ENCODE assay signal across 8 mouse cellular contexts in the genomic region with DNA sequence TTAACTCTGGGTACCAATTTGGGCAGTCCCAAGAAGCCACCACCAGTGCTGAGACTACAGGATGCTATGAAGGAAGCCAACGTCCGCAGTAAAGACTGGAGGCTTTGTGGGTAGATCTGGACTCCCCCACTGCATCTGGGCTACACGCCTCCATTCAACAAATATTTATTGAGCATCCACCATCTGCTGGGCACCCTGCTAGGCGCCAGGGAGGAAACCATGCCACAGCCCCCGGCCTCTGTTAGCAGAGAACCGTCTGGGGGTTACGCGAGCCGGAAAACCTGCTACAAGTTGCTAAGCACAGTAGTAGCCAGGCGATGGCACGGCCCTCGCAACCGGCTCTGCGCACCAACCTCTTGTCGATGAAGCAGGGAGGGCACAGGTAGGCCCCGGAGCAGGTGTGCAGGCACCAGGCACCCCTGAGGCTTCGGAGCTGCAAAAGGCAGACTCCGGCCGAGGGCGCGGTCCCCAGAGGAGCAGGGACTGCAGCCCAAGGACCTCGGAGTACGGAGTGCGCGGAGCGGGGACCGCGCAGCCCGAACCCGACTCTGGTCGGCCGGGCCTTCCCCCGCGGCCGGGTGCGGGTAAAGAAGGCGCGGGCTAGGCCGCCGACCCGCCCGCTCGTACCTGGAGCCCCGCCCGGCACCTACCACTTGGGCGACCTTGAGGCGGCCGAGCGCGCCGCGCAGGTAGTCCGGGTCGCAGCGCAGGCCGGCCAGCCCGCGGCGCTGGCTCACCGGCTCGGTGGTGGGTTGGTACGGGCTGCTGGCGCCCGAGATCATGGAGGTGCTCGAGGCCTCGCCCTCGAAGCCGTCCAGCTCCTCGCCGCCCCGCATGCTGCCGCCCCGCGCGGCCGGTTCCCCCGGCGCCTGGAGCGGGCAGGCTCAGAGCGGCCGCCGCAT. TPM values are rescaled to one million over a fixed set of nuclear protein-coding genes. Genes with fewer than 3 reads are reported as not detected.
DNase-seq lines count a peak whose midpoint lies in the region; ATAC-seq and TF ChIP-seq lines count a peak whose summit lies in the region.

No protein-coding gene starts in this region.

- no peak for TF ChIP-seq POLR2A in spleen, adult 2 months (IDR thresholded peaks at IDR 0.05; ENCODE audit: low read depth, low read length)

- no peaks in the 10 kb centered on the region for H3K36me3 ChIP-seq in forebrain, embryonic 15.5 days
- H3K36me3 ChIP-seq in limb, embryonic 12.5 days, result no peaks in the 10 kb centered on the region
- H3K36me3 ChIP-seq in midbrain, embryonic 10.5 days, result no peaks in the 10 kb centered on the region
- H3K36me3 ChIP-seq in spleen, adult 2 months (ENCODE audit: control insufficient read depth, insufficient read depth, low read length), result no peaks in the 10 kb centered on the region

- H3K4me3 ChIP-seq in gastrocnemius, adult 2 months, result peak overlapping the region; percentile 89
- peak overlapping the region; percentile 76 for H3K4me3 ChIP-seq in forebrain, embryonic 15.5 days
- peak overlapping the region; percentile 86 for H3K4me3 ChIP-seq in limb, embryonic 12.5 days (replicated peaks)
- peak overlapping the region; percentile 86 for H3K4me3 ChIP-seq in midbrain, embryonic 10.5 days
- H3K4me3 ChIP-seq in spleen, adult 2 months (ENCODE audit: extremely low read depth, insufficient read depth, insufficient read length), result peak overlapping the region; percentile 71

- no peaks in the 10 kb centered on the region for H3K27me3 ChIP-seq in forebrain, embryonic 15.5 days
- H3K27me3 ChIP-seq in limb, embryonic 12.5 days, result no peaks in the 10 kb centered on the region
- no peaks in the 10 kb centered on the region; the same call in 1 of the 2 replicates for H3K27me3 ChIP-seq in midbrain, embryonic 10.5 days (ENCODE audit: low read depth, poor library complexity, severe bottlenecking)
- H3K27me3 ChIP-seq in spleen, adult 2 months (ENCODE audit: control insufficient read depth, insufficient read depth, low read length), result peaks cover 10% of the 10 kb centered on the region; the same call in 1 of the 2 replicates

- H3K4me1 ChIP-seq in forebrain, embryonic 15.5 days, result peaks cover 23% of the 10 kb centered on the region
- H3K4me1 ChIP-seq in limb, embryonic 12.5 days (replicated peaks), result peaks cover 23% of the 10 kb centered on the region
- peaks cover 28% of the 10 kb centered on the region for H3K4me1 ChIP-seq in midbrain, embryonic 10.5 days
- peaks cover 4% of the 10 kb centered on the region; the same call in 1 of the 2 replicates for H3K4me1 ChIP-seq in spleen, adult 2 months (ENCODE audit: control insufficient read depth, insufficient read depth, insufficient read length)

- peak overlapping the region; percentile 85 for H3K27ac ChIP-seq in gastrocnemius, adult 2 months
- H3K27ac ChIP-seq in forebrain, embryonic 15.5 days (replicated peaks), result peak overlapping the region; percentile 79
- H3K27ac ChIP-seq in limb, embryonic 12.5 days, result peak overlapping the region; percentile 84
- peak overlapping the region; percentile 91 for H3K27ac ChIP-seq in midbrain, embryonic 10.5 days (replicated peaks)
- H3K27ac ChIP-seq in spleen, adult 2 months (ENCODE audit: insufficient read depth, low read length), result peak overlapping the region; percentile 30; the same call in 1 of the 2 replicates

- under 1% methylated on average over 79 of the region's 82 CpGs for WGBS in forebrain, embryonic 15.5 days
- WGBS in limb, embryonic 12.5 days, result under 1% methylated on average over 67 of the region's 82 CpGs
- WGBS in midbrain, embryonic 10.5 days, result under 1% methylated on average over 78 of the region's 82 CpGs
- WGBS in spleen, adult 2 months, result 1% methylated on average over 82 of the region's 82 CpGs

- peaks cover 4% of the 10 kb centered on the region; the same call in 1 of the 2 replicates for H3K9me3 ChIP-seq in forebrain, embryonic 15.5 days
- peaks cover 4% of the 10 kb centered on the region; the same call in 1 of the 2 replicates for H3K9me3 ChIP-seq in limb, embryonic 12.5 days
- no peaks in the 10 kb centered on the region; the same call in 1 of the 2 replicates for H3K9me3 ChIP-seq in midbrain, embryonic 10.5 days (replicated peaks)

- peak overlapping the region; percentile 80 for H3K9ac ChIP-seq in forebrain, embryonic 15.5 days (replicated peaks)
- peak overlapping the region; percentile 92 for H3K9ac ChIP-seq in limb, embryonic 12.5 days (replicated peaks)

- intact Hi-C loops in gastrocnemius, adult 2 months (cut with DNase I), result loop anchor here (5.0 kb wide), 1 partner anchor 37 kb away; no protein-coding TSS in a partner anchor

- peak; percentile 11; the same call in 1 of the 2 replicates for TF ChIP-seq CTCF in gastrocnemius, adult 2 months (IDR thresholded peaks at IDR 0.05)
- no peak for TF ChIP-seq CTCF in spleen, adult 2 months (IDR thresholded peaks at IDR 0.05; ENCODE audit: extremely low read depth, insufficient read depth, insufficient read length, insufficient replicate concordance)

- ATAC-seq in forebrain, embryonic 15.5 days (replicated peaks), result peak; percentile 81
- ATAC-seq in limb, embryonic 12.5 days (ENCODE audit: insufficient number of reproducible peaks, insufficient read depth, low FRiP score, low TSS enrichment, low read depth), result peak; percentile 68

- H3K4me2 ChIP-seq in forebrain, embryonic 15.5 days (replicated peaks), result peak overlapping the region; percentile 81
- peak overlapping the region; percentile 91 for H3K4me2 ChIP-seq in limb, embryonic 12.5 days

- peak; percentile 65 for DNase-seq in gastrocnemius, adult 2 months
- DNase-seq in gastrocnemius, adult 18-20 months (ENCODE audit: low spot score), result no peak
- peak; percentile 53 for DNase-seq in cerebellum, adult 11 months
- peak; percentile 62 for DNase-seq in induced T-regulatory cell, adult 2 months (ENCODE audit: low read depth)
- peak; percentile 63 for DNase-seq in midbrain, embryonic 10.5 days (ENCODE audit: low spot score)
- DNase-seq in spleen, adult 2 months (ENCODE audit: low read depth in 1 of 2, low spot score in 2 of 2), result peak in 1 of 2 experiments; percentile 14

RNA-seq across cellular contexts. Expression of gene Cmtm4, which starts 0.6 kb away (rescaled TPM):
- 1 to 10 TPM; 3.9 to 5.7 TPM for total RNA-seq in gastrocnemius, adult 2 months (2021)
- total RNA-seq in gastrocnemius, adult 18-20 months (2021), result 1 to 10 TPM; 4.4 to 5.4 TPM
- 2.6 and 2.9 TPM in 2 replicates for polyA plus RNA-seq in forebrain, embryonic 15.5 days (2015; fragmentation: Nextera tagmentation; extraction: Ambion mirVana)
- 3.2 TPM in 2 replicates for polyA plus RNA-seq in limb, embryonic 12.5 days (2016; fragmentation: Nextera tagmentation; extraction: Ambion mirVana)
- 1.7 and 1.8 TPM in 2 replicates for polyA plus RNA-seq in midbrain, embryonic 10.5 days (2016; fragmentation: Nextera tagmentation; extraction: Ambion mirVana)
- polyA plus RNA-seq in spleen, adult 2 months (2012; rRNA removed), result 4.8 and 5.6 TPM in 2 replicates

RNA-seq across cellular contexts. Expression of gene Dync1li2, which starts 47.8 kb away (rescaled TPM):
- total RNA-seq in gastrocnemius, adult 2 months (2021), result 100 to 1,000 TPM in 1 of 2 experiments, 10 to 100 TPM in 1; 99.8 to 100 TPM
- 100 to 1,000 TPM in 1 of 2 experiments, 10 to 100 TPM in 1; 98.9 to 104 TPM for total RNA-seq in gastrocnemius, adult 18-20 months (2021)
- 124 and 128 TPM in 2 replicates for polyA plus RNA-seq in forebrain, embryonic 15.5 days (2015; fragmentation: Nextera tagmentation; extraction: Ambion mirVana)
- polyA plus RNA-seq in limb, embryonic 12.5 days (2016; fragmentation: Nextera tagmentation; extraction: Ambion mirVana), result 79.0 and 83.5 TPM in 2 replicates
- 80.1 and 96.1 TPM in 2 replicates for polyA plus RNA-seq in midbrain, embryonic 10.5 days (2016; fragmentation: Nextera tagmentation; extraction: Ambion mirVana)
- 8.4 and 8.6 TPM in 2 replicates for polyA plus RNA-seq in spleen, adult 2 months (2012; rRNA removed)

RNA-seq across cellular contexts. Expression of gene Cmtm3, which starts 55.8 kb away (rescaled TPM):
- total RNA-seq in gastrocnemius, adult 2 months (2021), result 1 to 10 TPM; 3.5 to 8.5 TPM
- 1 to 10 TPM; 3.2 to 7.2 TPM for total RNA-seq in gastrocnemius, adult 18-20 months (2021)
- 32.7 and 34.3 TPM in 2 replicates for polyA plus RNA-seq in forebrain, embryonic 15.5 days (2015; fragmentation: Nextera tagmentation; extraction: Ambion mirVana)
- polyA plus RNA-seq in limb, embryonic 12.5 days (2016; fragmentation: Nextera tagmentation; extraction: Ambion mirVana), result 99.8 and 102 TPM in 2 replicates
- 72.8 and 79.1 TPM in 2 replicates for polyA plus RNA-seq in midbrain, embryonic 10.5 days (2016; fragmentation: Nextera tagmentation; extraction: Ambion mirVana)
- 96.3 and 106 TPM in 2 replicates for polyA plus RNA-seq in spleen, adult 2 months (2012; rRNA removed)

Comparison
In these comparisons a context has a peak if more than half of its experiments do, and no peak if none do; other contexts are left out.
1. H3K27ac ChIP-seq: peak in every context shown above with its lines; median percentile 91 in midbrain, embryonic 10.5 days; 85 in gastrocnemius, adult 2 months; 84 in limb, embryonic 12.5 days; 79 in forebrain, embryonic 15.5 days; 30 in spleen, adult 2 months.